In genomic region chr14:27269836-27270235, GRCm38 (mm10) we compare ENCODE assay signal across 13 mouse cellular contexts.
DNase-seq lines count a peak whose midpoint lies in the region; ATAC-seq and TF ChIP-seq lines count a peak whose summit lies in the region.
"Had no signal": no experiment of that assay in that cellular context is flagged by ENCODE, and none has a peak within 500 bp of the region (broad histone marks: within the 10 kb centered on the region; RNA-seq: fewer than 3 reads in every experiment).

No protein-coding gene starts in this region.

- no peak for TF ChIP-seq CTCF in midbrain, postnatal 0 days (IDR thresholded peaks at IDR 0.05)
- TF ChIP-seq CTCF in cortical plate, adult 2 months (IDR thresholded peaks at IDR 0.05; ENCODE audit: extremely low read depth, insufficient read depth, low read length): no peak
- no peak for TF ChIP-seq CTCF in kidney, adult 2 months (conservative IDR thresholded peaks at IDR 0.05; ENCODE audit: insufficient read depth, insufficient read length, low read depth, low read length)

- peak; percentile 23 for DNase-seq in midbrain, postnatal 0 days (ENCODE audit: low spot score)
- DNase-seq in midbrain, embryonic 10.5 days (ENCODE audit: low spot score): no peak
- DNase-seq in left cerebral cortex, adult 18-20 months (ENCODE audit: low spot score in 2 of 2): peak; percentile 73 to 80
- no peak for DNase-seq in adrenal gland, adult 18-20 months (ENCODE audit: low spot score in 2 of 2)
- no peak for DNase-seq in kidney, adult 2 months
- DNase-seq in embryo, embryonic 9.5 days (ENCODE audit: extremely low spot score): no peak
- DNase-seq: lung, adult 2 months; thymus, postnatal 36 days had no signal

- no peaks in the 10 kb centered on the region for H3K9me3 ChIP-seq in midbrain, postnatal 0 days (ENCODE audit: low read length)
- H3K9me3 ChIP-seq in midbrain, embryonic 10.5 days (replicated peaks): no peaks in the 10 kb centered on the region
- H3K9me3 ChIP-seq: embryonic facial prominence, embryonic 15.5 days; midbrain, embryonic 13.5 days had no signal

- no peaks in the 10 kb centered on the region for H3K36me3 ChIP-seq in midbrain, postnatal 0 days (ENCODE audit: insufficient read depth, low read length)
- H3K36me3 ChIP-seq in midbrain, embryonic 10.5 days: no peaks in the 10 kb centered on the region
- no peaks in the 10 kb centered on the region for H3K36me3 ChIP-seq in kidney, adult 2 months (ENCODE audit: control insufficient read depth, insufficient read depth, low read length)
- H3K36me3 ChIP-seq: embryonic facial prominence, embryonic 15.5 days; midbrain, embryonic 13.5 days had no signal

- H3K9ac ChIP-seq in midbrain, postnatal 0 days (replicated peaks; ENCODE audit: low read length, poor library complexity, severe bottlenecking): no peak overlapping the region
- H3K9ac ChIP-seq: embryonic facial prominence, embryonic 15.5 days; midbrain, embryonic 13.5 days had no signal

- no peak overlapping the region for H3K4me3 ChIP-seq in midbrain, postnatal 0 days (ENCODE audit: low read depth, low read length)
- no peak overlapping the region for H3K4me3 ChIP-seq in midbrain, embryonic 10.5 days
- H3K4me3 ChIP-seq in cortical plate, adult 2 months (ENCODE audit: insufficient read depth, low read length): no peak overlapping the region
- no peak overlapping the region for H3K4me3 ChIP-seq in kidney, adult 2 months (ENCODE audit: insufficient read depth, low read depth, low read length)
- H3K4me3 ChIP-seq: embryonic facial prominence, embryonic 15.5 days; midbrain, embryonic 13.5 days had no signal

- peaks cover 12% of the 10 kb centered on the region; the same call in 1 of the 2 replicates for H3K4me1 ChIP-seq in midbrain, postnatal 0 days (ENCODE audit: insufficient read depth, low read length)
- peaks cover 35% of the 10 kb centered on the region for H3K4me1 ChIP-seq in midbrain, embryonic 10.5 days
- H3K4me1 ChIP-seq in cortical plate, adult 2 months (ENCODE audit: control insufficient read depth, insufficient read depth, low read length): peaks cover 11% of the 10 kb centered on the region
- no peaks in the 10 kb centered on the region for H3K4me1 ChIP-seq in kidney, adult 2 months (ENCODE audit: control insufficient read depth, insufficient read depth, low read length)

- TF ChIP-seq POLR2A in cortical plate, adult 2 months (IDR thresholded peaks at IDR 0.05; ENCODE audit: extremely low read depth, insufficient read depth, low read length): no peak
- TF ChIP-seq POLR2A in kidney, adult 2 months (IDR thresholded peaks at IDR 0.05; ENCODE audit: low read depth, low read length): no peak

- no peak overlapping the region for H3K4me2 ChIP-seq in midbrain, postnatal 0 days (ENCODE audit: low read depth, low read length, poor library complexity, severe bottlenecking)
- H3K4me2 ChIP-seq: embryonic facial prominence, embryonic 15.5 days; midbrain, embryonic 13.5 days had no signal

- 73% methylated on average over 4 of the region's 4 CpGs for WGBS in midbrain, postnatal 0 days
- 83% methylated on average over 4 of the region's 4 CpGs for WGBS in midbrain, embryonic 10.5 days
- 67% methylated on average over 4 of the region's 4 CpGs for WGBS in kidney, adult 2 months

- no peaks in the 10 kb centered on the region for H3K27me3 ChIP-seq in midbrain, postnatal 0 days (ENCODE audit: insufficient read depth, low read length)
- H3K27me3 ChIP-seq in midbrain, embryonic 10.5 days (ENCODE audit: low read depth, poor library complexity, severe bottlenecking): peaks cover 8% of the 10 kb centered on the region; the same call in 1 of the 2 replicates
- H3K27me3 ChIP-seq in kidney, adult 2 months (replicated peaks; ENCODE audit: control insufficient read depth, insufficient read depth, low read length): no peaks in the 10 kb centered on the region
- H3K27me3 ChIP-seq: embryonic facial prominence, embryonic 15.5 days; midbrain, embryonic 13.5 days had no signal

- H3K27ac ChIP-seq in midbrain, postnatal 0 days (ENCODE audit: low read depth, low read length): no peak overlapping the region
- H3K27ac ChIP-seq in midbrain, embryonic 10.5 days (replicated peaks): no peak overlapping the region
- 0 out of 2 replicates have a peak overlapping the region, but pooled peaks have one; percentile 15 for H3K27ac ChIP-seq in cortical plate, adult 2 months (ENCODE audit: insufficient read depth, low read length)
- H3K27ac ChIP-seq in kidney, adult 2 months (ENCODE audit: insufficient read depth, low read depth, low read length): no peak overlapping the region
- H3K27ac ChIP-seq: embryonic facial prominence, embryonic 15.5 days; midbrain, embryonic 13.5 days had no signal

- no peak for ATAC-seq in midbrain, postnatal 0 days (ENCODE audit: low FRiP score)
- ATAC-seq in granulocyte monocyte progenitor cell, adult 5-6 weeks (replicated peaks; ENCODE audit: poor library complexity, severe bottlenecking): no peak
- ATAC-seq: intestine, embryonic 16.5 days; midbrain, embryonic 13.5 days had no signal

Comparison
In these comparisons a context has a peak if more than half of its experiments do, and no peak if none do; other contexts are left out.
1. DNase-seq: peak in midbrain, postnatal 0 days (single experiment) and left cerebral cortex, adult 18-20 months (2 of 2); none in midbrain, embryonic 10.5 days (single experiment), adrenal gland, adult 18-20 months (0 of 2), kidney, adult 2 months (single experiment) and embryo, embryonic 9.5 days (single experiment).